1 mouse cellular context compared by ENCODE assay signal in the genomic region with DNA sequence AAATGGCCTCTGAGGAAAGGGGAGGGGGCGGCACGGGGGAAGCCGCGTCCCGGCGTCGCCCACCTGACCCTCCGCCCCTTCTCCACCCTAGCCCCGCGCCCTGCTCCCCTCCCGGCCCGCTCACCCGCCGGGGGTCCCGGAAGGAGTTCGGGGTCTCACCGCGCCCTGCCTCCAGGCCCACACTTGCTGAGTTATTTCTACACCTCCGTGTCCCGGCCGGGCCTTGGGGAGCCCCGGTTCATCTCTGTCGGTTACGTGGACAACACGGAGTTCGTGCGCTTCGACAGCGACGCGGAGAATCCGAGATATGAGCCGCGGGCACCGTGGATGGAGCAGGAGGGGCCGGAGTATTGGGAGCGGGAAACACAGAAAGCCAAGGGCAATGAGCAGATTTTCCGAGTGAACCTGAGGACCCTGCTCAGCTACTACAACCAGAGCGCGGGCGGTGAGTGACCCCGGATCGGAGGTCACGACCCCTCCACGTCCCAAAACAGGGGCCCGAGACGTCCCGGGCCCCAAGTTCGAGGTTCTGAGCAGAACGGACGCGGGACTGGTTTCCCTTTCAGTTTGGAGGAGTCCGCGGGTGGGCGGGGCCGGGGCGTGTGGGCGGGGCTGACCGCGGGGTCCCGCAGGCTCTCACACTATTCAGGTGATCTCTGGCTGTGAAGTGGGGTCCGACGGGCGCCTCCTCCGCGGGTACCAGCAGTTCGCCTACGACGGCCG.
TF ChIP-seq lines count a peak whose summit lies in the region.

No protein-coding gene starts in this region.

TF ChIP-seq in ES-E14, 5 proteins besides CTCF, POLR2A, EP300 and RAD21 (continued from another document):
- no peak for TF ChIP-seq ZC3H11A (IDR thresholded peaks at IDR 0.05; ENCODE audit: borderline replicate concordance, low read depth, low read length)
TF ChIP-seq in ES-E14: peak in this region for 0.
